Mouse (Mus musculus) C2C12 (cell line): ENCODE measurements around the gene Coa3. TPM values are rescaled to one million over a fixed set of nuclear protein-coding genes. Genes with fewer than 3 reads are reported as not detected.

Experiments used
- H3K27me3 ChIP-seq: one replicate; pipeline ENCODE4 v1.6.1; 2011; ENCODE audit not compliant: control insufficient read depth, insufficient read depth, insufficient read length
- H3K36me3 ChIP-seq: one replicate; pipeline ENCODE4 v1.6.1; 2011; ENCODE audit not compliant: control insufficient read depth, insufficient read depth
- H3K4me3 ChIP-seq: one replicate; pipeline ENCODE4 v1.5.1; 2011; ENCODE audit warnings: mild to moderate bottlenecking, control low read depth; ENCODE audit not compliant: poor library complexity, insufficient read depth, severe bottlenecking
- H3K79me2 ChIP-seq: one replicate; pipeline ENCODE4 v1.6.1; 2011; ENCODE audit not compliant: control insufficient read depth, insufficient read depth
- H3K79me3 ChIP-seq: one replicate; pipeline ENCODE4 v1.6.1; 2011; ENCODE audit warnings: low read depth, control low read depth
- H3ac ChIP-seq: one replicate; pipeline ENCODE3; 2011; ENCODE audit warnings: low read depth; ENCODE audit not compliant: control insufficient read depth, insufficient read length
- CEBPB ChIP-seq: IDR thresholded peaks from one replicate; pipeline ENCODE4 v1.6.1; 2011; ENCODE audit warnings: low read depth, mild to moderate bottlenecking, control low read depth, moderate library complexity
- CTCF ChIP-seq: IDR thresholded peaks from one replicate; pipeline ENCODE4 v1.5.1; 2011; ENCODE audit not compliant: control insufficient read depth, insufficient read depth, insufficient read length
- FOSL1 ChIP-seq: IDR thresholded peaks from one replicate; pipeline ENCODE4 v1.8.0; 2011; ENCODE audit warnings: mild to moderate bottlenecking, low read length; ENCODE audit not compliant: poor library complexity, insufficient read depth, severe bottlenecking
- MAX ChIP-seq: IDR thresholded peaks from one replicate; pipeline ENCODE4 v1.6.1; 2011; ENCODE audit warnings: mild to moderate bottlenecking, control low read depth
- MYOD1 ChIP-seq: IDR thresholded peaks from one replicate; pipeline ENCODE4 v1.6.1; 2011; ENCODE audit warnings: low read depth; ENCODE audit not compliant: control insufficient read depth, insufficient read length
- MYOG ChIP-seq: IDR thresholded peaks from one replicate; pipeline ENCODE4 v1.6.1; 2011; ENCODE audit not compliant: control insufficient read depth, insufficient read length; ENCODE audit errors: extremely low read depth
- USF1 ChIP-seq: IDR thresholded peaks from one replicate; pipeline ENCODE4 v1.6.1; 2011; ENCODE audit warnings: low read depth, mild to moderate bottlenecking, control low read depth, moderate library complexity
- polyA plus RNA-seq: library from polyadenylated mRNA; unstranded; fragments of >200 nt; fragmentation: generic; extraction: Trizol; gene quantifications from one replicate; pipeline ENCODE4 v1.2.1, GENCODE M21; 2012; ENCODE audit warnings: missing spikeins

The Coa3 gene
- polyA plus RNA-seq, 1 experiment = 85.2 TPM

- TF ChIP-seq FOSL1 = no peak
- peaks cover 4% of the 10 kb centered on the region for H3K27me3 ChIP-seq
- H3K4me3 ChIP-seq = no peak overlapping the region
- no peaks in the 10 kb centered on the region for H3K36me3 ChIP-seq
- no peaks in the 10 kb centered on the region for H3K79me2 ChIP-seq
- H3K79me3 ChIP-seq = no peaks in the 10 kb centered on the region
- H3ac ChIP-seq = no peak overlapping the region
Measured at GRCm38 (mm10) chr11:101307744-101308143, 28.8 kb upstream of the Coa3 start.

DNA sequence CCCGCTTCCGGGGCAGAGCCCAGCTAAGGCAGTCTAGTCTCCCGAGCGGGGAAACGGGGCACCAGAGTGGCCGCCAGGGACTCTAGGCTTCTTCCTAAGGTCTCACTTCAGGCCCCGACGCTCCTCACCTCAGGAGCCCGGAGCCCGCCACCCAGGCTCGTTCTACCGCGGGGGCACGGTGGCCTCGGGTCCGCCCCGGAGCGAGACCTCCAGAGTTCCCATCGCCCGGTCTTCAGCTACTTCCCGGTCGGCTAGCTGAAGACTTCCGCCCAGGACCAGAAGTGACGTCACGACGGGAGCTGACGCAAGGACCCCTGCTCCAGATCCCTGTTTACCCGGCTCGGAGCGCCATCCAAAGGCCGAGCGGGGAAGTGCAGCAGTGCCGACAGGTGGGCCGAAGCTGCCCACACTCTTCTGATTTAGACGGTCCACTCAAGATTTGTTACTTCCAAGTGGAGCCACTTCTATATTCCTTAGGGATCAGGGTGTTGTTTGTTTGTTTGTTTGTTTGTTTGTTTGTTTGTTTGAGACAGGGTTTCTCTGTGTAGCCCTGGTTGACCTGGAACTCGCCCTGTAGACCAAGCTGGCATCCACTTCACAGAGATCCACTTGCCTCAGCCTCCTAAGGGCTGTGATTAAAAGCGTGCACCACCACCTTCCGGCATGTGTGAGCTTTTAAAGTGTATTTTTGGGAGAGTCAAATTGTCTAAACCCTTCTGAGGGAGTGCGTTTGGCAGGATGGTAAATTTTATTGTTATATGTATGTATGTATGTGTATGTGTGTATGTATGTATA is 23.3 kb upstream of the Coa3 start, which contains the start of gene Becn1:
Becn1 (minus strand) TSS at position 283 of the 795 bp plus-strand sequence.
- TF ChIP-seq MAX (peak; percentile 59), USF1 (no peak), MYOD1 (peak; percentile 8), CEBPB (peak; percentile 78), MYOG (no peak), CTCF (peak; percentile 96), FOSL1 (no peak)
- Histone ChIP-seq H3K79me3 (peaks cover 41% of the 10 kb centered on the region), H3K79me2 (peaks cover 48% of the 10 kb centered on the region), H3K4me3 (peak within 1 kb of the TSS; percentile 81), H3ac (peak within 1 kb of the TSS; percentile 66), H3K27me3 (no peaks in the 10 kb centered on the region), H3K36me3 (peaks cover 15% of the 10 kb centered on the region)

GRCm38 (mm10) chr11:101301299-101302003 is 22.5 kb upstream of the Coa3 start:
- TF ChIP-seq USF1 (no peak), MYOG (no peak), FOSL1 (no peak), MYOD1 (no peak), CEBPB (no peak), CTCF (no peak), MAX (no peak)
- peaks cover 55% of the 10 kb centered on the region for H3K79me2 ChIP-seq
- no peaks in the 10 kb centered on the region for H3K27me3 ChIP-seq
- peak overlapping the region; percentile 66 for H3ac ChIP-seq
- peaks cover 41% of the 10 kb centered on the region for H3K79me3 ChIP-seq
- peaks cover 22% of the 10 kb centered on the region for H3K36me3 ChIP-seq
- peak overlapping the region; percentile 81 for H3K4me3 ChIP-seq

- Histone ChIP-seq H3K4me3 (peak overlapping the region; percentile 81), H3K27me3 (no peaks in the 10 kb centered on the region), H3ac (peak overlapping the region; percentile 31), H3K36me3 (peaks cover 27% of the 10 kb centered on the region), H3K79me2 (peaks cover 61% of the 10 kb centered on the region), H3K79me3 (peaks cover 41% of the 10 kb centered on the region)
- TF ChIP-seq MYOD1 = no peak
- no peak for TF ChIP-seq USF1
- no peak for TF ChIP-seq MAX
- TF ChIP-seq MYOG = no peak
- no peak for TF ChIP-seq CEBPB
- TF ChIP-seq CTCF = no peak
- no peak for TF ChIP-seq FOSL1
Measured at GRCm38 (mm10) chr11:101300881-101301280, 22.0 kb upstream of the Coa3 start.

GRCm38 (mm10) chr11:101295191-101295590 is 16.3 kb upstream of the Coa3 start:
- Histone ChIP-seq H3K79me2 (peaks cover 55% of the 10 kb centered on the region), H3K79me3 (peaks cover 26% of the 10 kb centered on the region), H3K4me3 (no peak overlapping the region), H3K27me3 (no peaks in the 10 kb centered on the region), H3ac (no peak overlapping the region), H3K36me3 (peaks cover 74% of the 10 kb centered on the region)
- TF ChIP-seq USF1 (no peak), CTCF (no peak), CEBPB (no peak), MAX (no peak), FOSL1 (no peak), MYOD1 (no peak), MYOG (no peak)
